Mouse (Mus musculus): ENCODE measurements at regions not wholly inside any gene's neighbourhood (a gene's known extent, or its start where the extent isn't known, plus 50 kb on each side); places are given as distances from the start of the nearest gene placed in this dataset.

GRCm38 (mm10) chr4:4532196-4532595 lies 261.0 kb downstream of the Impad1 start:
- no peak for TF ChIP-seq CTCF (IDR thresholded peaks at IDR 0.05; ENCODE audit: low read depth)
- TF ChIP-seq EP300 (IDR thresholded peaks at IDR 0.05; ENCODE audit: low read depth): no peak
